Mouse (Mus musculus) activated CD4-positive, CD25-positive, alpha-beta regulatory T cell, adult 9 weeks (primary cell): ENCODE measurements around the gene Ecd. TPM values are rescaled to one million over a fixed set of nuclear protein-coding genes. Genes with fewer than 3 reads are reported as not detected.

Experiments
- polyA plus RNA-seq: library from polyadenylated mRNA; unstranded; fragments of 100-300 nt; shearing (Covaris generic); gene quantifications from one replicate; pipeline ENCODE4 v1.2.1, GENCODE M21; 2017

Ecd gene
- polyA plus RNA-seq: 71.3 TPM

GRCm38 (mm10) chr14:20347991-20348541, at the start of gene Ecd, which contains the start of gene Fam149b:
Gene Ecd, minus strand, starts transcription at chr14:20348121.
Gene Fam149b, plus strand, starts transcription at chr14:20348162.

GRCm38 (mm10) chr14:20393205-20393913, 45.4 kb upstream of the Ecd start, which contains the start of gene Mrps16:
Gene Mrps16, minus strand, starts transcription at chr14:20393634.

GRCm38 (mm10) chr14:20388441-20389129, 40.7 kb upstream of the Ecd start, which contains the start of gene Dnajc9:
Gene Dnajc9, minus strand, starts transcription at chr14:20388910.

GRCm38 (mm10) chr14:20294117-20294892, 53.6 kb downstream of the Ecd start, which contains the start of gene Nudt13:
Gene Nudt13, plus strand, starts transcription at chr14:20294697.

Other genes with a start within 250 kb of the Ecd start
- 34.1 TPM for gene Saysd1, start 209.6 kb downstream of the Ecd start, polyA plus RNA-seq
- 7.1 TPM for gene Kcnk5, start 166.3 kb downstream of the Ecd start, polyA plus RNA-seq
- not detected for gene Kcnk16, start 78.9 kb downstream of the Ecd start, polyA plus RNA-seq
- gene Nudt13, start 53.4 kb downstream of the Ecd start, polyA plus RNA-seq: 20.2 TPM
- gene Fam149b, start within 50 bp of the Ecd start, polyA plus RNA-seq: 90.6 TPM
- gene Dnajc9, start 40.8 kb upstream of the Ecd start, polyA plus RNA-seq: 150 TPM
- gene Mrps16, start 45.5 kb upstream of the Ecd start, polyA plus RNA-seq: 109 TPM
- gene Cfap70, start 104.1 kb upstream of the Ecd start, polyA plus RNA-seq: not detected
- gene Anxa7, start 132.0 kb upstream of the Ecd start, polyA plus RNA-seq: 56.3 TPM
- gene Mss51, start 148.8 kb upstream of the Ecd start, polyA plus RNA-seq: 0.89 TPM
- gene Ppp3cb, start 198.5 kb upstream of the Ecd start, polyA plus RNA-seq: 12.9 TPM